Mouse (Mus musculus): ENCODE measurements around the gene Rbm5. TPM values are rescaled to one million over a fixed set of nuclear protein-coding genes. Genes with fewer than 3 reads are reported as not detected.
A peak's percentile ranks its signal among the peaks of the same experiment; 100 is the strongest.

The Rbm5 gene
- total RNA-seq, 2 experiments from 2014 or later = 143 to 166 TPM

DNA sequence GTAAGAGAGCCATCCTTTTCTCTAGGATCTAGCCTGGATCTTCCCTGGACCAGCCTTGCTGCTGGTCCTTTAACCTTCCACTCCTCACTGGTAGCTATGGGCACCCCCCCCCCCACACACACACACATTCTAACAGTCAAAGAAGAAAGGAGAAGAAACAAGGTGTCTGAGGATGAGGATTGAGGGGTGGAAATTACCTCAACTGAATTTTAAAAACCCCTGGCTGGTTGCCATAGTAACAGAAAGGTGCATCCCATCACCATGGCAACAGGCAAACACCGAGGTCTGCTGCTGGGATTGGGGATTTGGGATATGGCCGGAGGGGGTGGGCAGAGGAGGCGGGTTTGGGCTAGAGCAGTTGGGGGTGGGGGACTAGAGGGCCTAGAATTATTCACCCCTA is 41.1 kb downstream of the Rbm5 start:
- no peak for DNase-seq

- DNase-seq = no peak
Observed at GRCm38 (mm10) chr9:107728919-107729670, 41.7 kb downstream of the Rbm5 start.

DNA sequence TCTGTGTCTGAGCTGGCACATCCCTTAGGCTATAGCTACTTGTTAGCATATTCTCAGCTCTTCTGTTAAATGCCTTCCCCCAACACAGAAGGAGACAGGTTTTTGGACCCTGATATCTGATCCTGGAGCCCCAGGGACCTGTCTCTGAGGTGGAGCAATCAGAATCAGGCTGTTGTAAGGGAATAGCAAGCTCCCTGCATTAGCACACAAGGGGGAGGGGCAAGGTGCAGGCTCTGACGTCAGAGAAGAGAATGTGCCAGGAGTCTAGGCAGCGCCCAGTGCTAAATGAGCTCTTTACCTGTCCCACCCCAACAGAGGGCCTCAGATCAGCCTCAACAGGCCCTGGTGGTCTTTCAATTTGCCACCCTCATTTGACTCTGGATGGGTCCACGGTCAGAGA is 43.8 kb downstream of the Rbm5 start:
- no peak for DNase-seq

GRCm38 (mm10) chr9:107724796-107725195 is 46.0 kb downstream of the Rbm5 start:
- no peak for DNase-seq

DNA sequence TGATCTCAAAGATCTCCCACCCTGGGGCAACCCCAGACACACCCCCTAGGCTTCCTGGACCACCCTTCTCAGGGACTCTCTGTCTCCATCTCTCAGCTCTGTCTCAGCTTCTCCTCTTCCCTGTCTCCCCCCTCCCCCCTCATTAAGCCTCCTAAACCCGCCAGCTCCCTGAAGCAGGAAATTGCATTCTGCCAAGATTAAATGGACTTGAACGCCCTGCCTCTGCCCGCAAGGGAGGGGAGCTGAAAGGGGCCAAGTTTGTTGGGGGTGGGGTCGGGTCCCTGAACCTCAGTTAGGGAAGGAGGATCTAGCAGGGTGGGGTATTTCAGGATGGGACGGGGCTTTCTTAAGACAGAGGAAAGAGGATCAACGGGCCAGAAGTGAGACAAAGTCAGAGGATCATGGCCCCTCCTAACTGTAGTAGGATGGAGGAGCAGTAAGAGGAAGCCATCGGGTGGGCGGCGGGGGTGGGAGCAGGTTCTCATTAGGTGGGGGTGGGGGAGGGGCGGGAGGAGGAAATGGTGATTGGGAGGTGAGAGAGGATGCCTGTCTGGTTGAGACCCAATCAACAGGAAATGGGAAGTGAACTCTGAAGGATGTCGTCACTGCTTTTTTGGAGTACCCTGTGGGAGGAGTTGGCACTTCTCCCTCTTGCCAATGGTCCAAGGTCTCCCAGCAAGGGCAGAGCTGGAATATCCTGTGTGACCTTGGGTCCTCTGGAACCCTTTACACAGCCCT is 46.8 kb downstream of the Rbm5 start:
- no peak for DNase-seq

DNA sequence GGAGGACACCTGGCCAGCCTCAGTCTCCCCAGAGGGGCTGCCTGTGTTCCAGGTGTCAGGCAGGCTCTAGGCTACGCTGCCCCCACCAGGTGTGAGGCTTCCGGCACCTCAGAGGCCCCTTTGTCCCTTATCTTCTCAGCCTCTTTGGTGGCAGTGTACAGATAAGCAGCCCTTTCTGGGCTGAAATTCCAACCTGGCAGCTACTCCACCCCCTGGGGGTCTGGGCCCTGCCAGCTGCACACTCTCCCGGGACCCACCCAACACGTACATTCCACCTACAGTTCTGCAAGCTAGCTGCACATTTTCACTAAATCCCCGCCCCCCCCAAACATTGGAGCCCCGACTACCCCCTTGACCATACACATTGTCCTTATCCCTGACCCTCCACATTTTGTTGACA is 47.5 kb downstream of the Rbm5 start:
- no peak for DNase-seq

GRCm38 (mm10) chr9:107718781-107719540 is 51.8 kb downstream of the Rbm5 start:
- no peak for DNase-seq

- no peak for DNase-seq
Observed at GRCm38 (mm10) chr9:107716951-107717350, 53.8 kb downstream of the Rbm5 start.

DNA sequence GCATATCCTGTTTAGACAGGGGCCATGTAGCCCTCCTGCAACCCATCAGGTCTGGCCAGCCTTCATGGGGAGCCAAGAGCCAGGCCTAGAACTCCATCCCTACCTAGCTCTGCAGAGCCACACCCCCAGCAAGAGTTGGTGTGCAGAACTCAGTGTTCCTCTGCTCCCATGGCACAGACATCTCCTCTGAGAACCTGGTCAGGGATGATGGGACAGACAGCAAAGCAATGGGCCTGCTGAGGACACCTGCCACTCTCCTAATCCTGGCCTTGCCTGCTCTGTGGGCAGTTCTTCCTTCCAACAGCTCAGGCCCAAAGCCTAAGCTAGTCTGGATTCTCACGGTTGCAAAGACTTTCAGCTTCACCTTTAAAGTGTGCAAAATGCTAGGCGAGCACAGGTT is 55.2 kb downstream of the Rbm5 start:
- no peak for DNase-seq

- DNase-seq = no peak
Observed at GRCm38 (mm10) chr9:107714221-107714952, 56.4 kb downstream of the Rbm5 start.

DNA sequence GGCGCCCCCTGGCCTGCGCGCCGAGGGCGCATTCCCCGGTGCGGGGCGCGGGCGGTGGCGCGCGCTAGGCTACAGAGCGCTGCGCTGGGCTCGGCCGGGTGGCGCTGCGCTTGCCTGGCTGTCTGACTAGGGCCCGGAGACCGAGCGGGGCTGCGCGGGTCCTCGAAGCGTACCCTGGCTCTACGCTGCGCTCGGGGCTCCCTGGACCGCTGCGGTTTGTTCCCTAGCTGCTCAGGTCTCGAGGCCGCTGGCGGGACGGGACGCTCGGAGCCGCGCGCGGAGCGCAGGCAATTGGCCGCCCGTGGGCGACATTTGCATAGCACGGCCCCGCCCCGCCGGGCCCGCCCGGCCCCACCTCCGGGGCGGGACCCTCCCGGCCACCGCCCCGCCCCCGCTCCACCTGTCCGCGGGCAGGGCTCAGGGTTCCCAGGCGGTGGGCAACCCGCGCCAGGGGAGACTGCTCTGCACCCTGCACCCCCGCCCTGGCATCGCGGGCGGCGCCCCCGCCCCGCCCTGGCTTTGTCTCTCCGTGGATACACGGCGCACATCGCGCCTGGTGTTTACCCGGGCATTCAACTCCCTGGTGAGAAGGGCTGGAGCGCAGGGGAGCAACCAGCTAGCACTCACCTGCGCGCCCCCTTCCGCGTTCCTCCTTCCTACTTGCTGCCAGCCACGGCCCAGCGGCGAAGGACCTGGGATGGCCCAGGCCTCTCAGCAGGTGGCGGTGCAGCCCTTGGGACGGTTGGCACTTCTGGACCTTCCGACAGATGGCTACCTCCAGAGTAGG is 60.9 kb downstream of the Rbm5 start, which contains the start of gene Sema3f:
Gene Sema3f (minus strand): TSS at position 779 of the 787 bp plus-strand sequence.
- peak; percentile 40 to 41 for DNase-seq

- DNase-seq = no peak
Observed at GRCm38 (mm10) chr9:107709096-107709696, 61.6 kb downstream of the Rbm5 start.

DNA sequence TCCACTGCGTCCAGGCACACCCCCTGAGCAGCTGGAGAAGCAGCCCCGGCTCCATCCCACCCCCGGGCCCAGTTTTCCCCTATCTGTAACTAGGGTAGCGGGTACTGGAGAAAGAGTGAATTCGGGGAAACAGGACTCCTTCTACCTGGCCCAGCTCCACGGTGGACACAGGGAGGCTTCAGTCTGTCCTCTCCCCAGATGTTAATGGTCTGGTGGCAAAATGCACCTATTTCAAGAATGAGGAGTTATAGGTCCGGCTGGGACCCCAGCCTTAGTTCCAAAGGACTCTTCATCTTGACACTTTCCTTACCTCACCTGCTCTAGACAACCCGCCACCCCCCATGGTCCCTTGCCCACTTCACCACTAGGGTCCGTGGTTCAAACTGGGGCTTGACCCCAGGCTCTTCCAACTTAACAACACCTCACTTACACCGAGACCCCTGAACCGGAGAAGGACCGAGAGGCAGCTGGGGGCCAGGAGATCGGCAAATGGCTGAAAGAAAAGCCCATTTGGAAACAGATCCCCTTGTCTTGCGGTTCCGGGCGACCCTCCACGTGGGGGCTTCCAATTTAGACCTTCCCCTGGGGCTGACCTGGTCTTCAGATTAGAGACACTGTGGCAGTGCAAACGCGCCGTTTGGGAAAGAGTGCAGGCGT is 62.2 kb downstream of the Rbm5 start:
- DNase-seq = no peak

- no peak for DNase-seq
Observed at GRCm38 (mm10) chr9:107707701-107708438, 62.9 kb downstream of the Rbm5 start.

DNA sequence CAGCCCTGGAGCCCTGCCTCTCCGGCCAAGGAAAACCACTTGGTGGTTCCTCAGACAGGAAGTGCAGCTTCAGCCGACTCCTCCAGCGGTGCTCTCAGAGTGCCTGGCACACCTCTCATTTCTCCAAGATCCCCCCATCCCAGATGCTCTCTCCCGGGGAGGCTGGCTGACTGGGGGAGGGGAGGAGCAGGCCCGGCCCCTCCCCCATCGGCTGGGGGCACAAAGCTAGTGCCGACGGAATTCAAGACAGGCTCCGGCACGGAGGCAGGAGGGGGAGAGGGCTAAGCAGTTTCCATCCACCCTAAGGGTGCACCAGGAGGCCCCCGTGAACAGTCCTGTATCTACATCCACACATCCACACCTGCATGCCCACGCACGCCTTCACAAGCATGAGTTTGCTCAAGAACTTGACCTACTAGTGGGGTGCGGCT is 64.0 kb downstream of the Rbm5 start:
- DNase-seq = no peak

DNA sequence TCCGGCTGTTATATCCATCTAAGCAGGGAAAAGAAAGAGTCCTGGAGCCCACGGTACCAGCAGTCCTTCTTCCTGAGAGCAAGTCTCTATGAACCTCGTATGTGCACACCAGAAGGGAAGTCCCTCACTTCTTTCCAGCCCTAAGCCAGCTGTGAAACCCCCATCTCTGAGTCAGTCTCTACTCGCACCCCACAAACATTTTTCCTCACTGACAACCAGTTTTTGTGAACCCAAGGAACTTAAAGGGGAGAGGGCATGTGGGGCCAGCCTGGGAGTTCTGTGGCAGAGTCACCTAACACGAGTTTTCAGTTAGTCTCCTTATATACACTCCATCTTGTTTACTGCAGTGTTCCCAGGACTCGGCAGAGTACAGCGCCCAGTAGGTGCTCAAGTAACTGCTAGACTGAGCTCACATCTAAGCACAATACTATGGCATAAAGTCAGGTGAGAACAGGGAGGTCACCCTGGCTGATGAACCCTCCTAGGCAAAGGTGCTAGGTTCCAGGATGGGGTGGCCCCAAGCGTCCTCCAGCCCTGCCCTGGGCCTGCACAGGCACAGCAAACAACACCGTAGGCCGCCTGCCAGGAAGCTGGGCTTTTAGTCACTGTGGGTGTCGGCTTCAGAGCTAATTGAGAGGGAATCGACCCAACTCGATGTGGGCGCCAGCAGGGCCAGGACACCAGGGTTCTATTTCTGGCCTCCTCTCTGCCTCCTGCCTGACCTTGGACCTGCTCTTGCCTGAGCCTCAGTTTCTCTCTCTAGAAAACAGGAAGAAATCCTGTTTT is 67.3 kb downstream of the Rbm5 start:
- peak in 1 of 2 experiments; percentile 47 for DNase-seq

GRCm38 (mm10) chr9:107702606-107703185 is 68.1 kb downstream of the Rbm5 start:
- DNase-seq = no peak

- DNase-seq = peak; percentile 55 to 58
Observed at GRCm38 (mm10) chr9:107701594-107701993, 69.2 kb downstream of the Rbm5 start.
